Mouse (Mus musculus): Measurements from ENCODE around the gene Bmper. TPM values are rescaled to one million over a fixed set of nuclear protein-coding genes. Genes with fewer than 3 reads are reported as not detected.

The Bmper gene
- polyA plus RNA-seq, 1 experiment from 2014 or later, result 7.8 TPM

GRCm38 (mm10) chr9:23488265-23488664 lies 265.4 kb downstream of the Bmper start:
- Histone ChIP-seq H3K9ac (no peak overlapping the region), H3K9me3 (replicated peaks) (no peaks in the 10 kb centered on the region), H3K4me1 (replicated peaks) (no peaks in the 10 kb centered on the region; the same call in 1 of the 2 replicates), H3K4me3 (no peak overlapping the region), H3K4me2 (no peak overlapping the region), H3K27ac (no peak overlapping the region), H3K36me3 (no peaks in the 10 kb centered on the region), H3K27me3 (no peaks in the 10 kb centered on the region)
- 89% methylated on average over 5 of the region's 5 CpGs for WGBS
- ATAC-seq (replicated peaks; ENCODE audit: insufficient number of reproducible peaks, insufficient read depth, low FRiP score, low read depth), result no peak

DNA sequence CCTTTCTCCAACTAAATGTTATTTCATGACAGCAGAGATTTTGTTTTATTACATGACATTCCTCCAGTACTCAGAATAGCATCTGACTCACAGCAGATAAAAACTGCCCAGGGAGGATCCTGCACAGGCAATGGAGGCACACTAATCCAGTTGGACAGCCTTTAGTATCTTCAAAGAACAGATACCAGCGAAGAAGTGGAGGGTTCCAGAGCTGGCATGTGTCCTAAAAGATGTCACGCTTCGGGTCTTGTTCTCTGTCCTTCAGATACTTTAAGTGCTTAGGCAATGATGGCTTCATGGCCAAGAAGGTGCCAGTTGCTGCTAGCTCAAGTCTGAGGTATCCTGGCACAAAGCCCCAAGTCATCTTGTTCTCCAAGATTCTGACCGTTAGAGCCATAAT lies 272.5 kb downstream of the Bmper start:
- Histone ChIP-seq H3K27me3 (no peaks in the 10 kb centered on the region), H3K4me1 (replicated peaks) (no peaks in the 10 kb centered on the region; the same call in 1 of the 2 replicates), H3K36me3 (no peaks in the 10 kb centered on the region), H3K9me3 (replicated peaks) (no peaks in the 10 kb centered on the region), H3K27ac (no peak overlapping the region), H3K9ac (no peak overlapping the region), H3K4me2 (no peak overlapping the region), H3K4me3 (no peak overlapping the region)
- WGBS, result 42% methylated on average over 4 of the region's 4 CpGs
- no peak; the same call in 1 of the 2 replicates for ATAC-seq (replicated peaks; ENCODE audit: insufficient number of reproducible peaks, insufficient read depth, low FRiP score, low read depth)

DNA sequence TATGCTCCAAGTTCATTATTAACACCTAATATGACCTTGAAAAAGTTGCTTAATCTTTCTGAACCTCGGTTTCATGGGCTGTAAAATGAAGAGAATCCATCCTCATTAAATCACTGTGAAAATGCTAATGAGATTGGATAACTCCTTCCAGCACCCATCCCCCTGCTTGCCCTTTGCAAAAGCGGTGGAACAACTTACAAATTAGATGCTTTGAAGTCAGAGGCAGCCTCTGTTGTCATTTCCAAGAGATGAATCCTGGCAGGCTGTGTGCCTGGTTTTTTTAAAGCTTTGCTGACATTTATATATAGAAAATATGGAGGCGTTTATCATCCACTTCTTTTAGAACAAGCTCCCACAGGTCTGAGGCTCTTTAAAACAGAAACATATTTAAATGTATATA lies 274.8 kb downstream of the Bmper start:
- H3K9ac ChIP-seq, result no peak overlapping the region
- H3K4me1 ChIP-seq (replicated peaks), result no peaks in the 10 kb centered on the region
- 20% methylated on average over 3 of the region's 3 CpGs for WGBS
- H3K27ac ChIP-seq, result no peak overlapping the region
- H3K27me3 ChIP-seq, result no peaks in the 10 kb centered on the region
- no peak overlapping the region for H3K4me3 ChIP-seq
- no peaks in the 10 kb centered on the region for H3K9me3 ChIP-seq (replicated peaks)
- no peak overlapping the region for H3K4me2 ChIP-seq
- ATAC-seq (replicated peaks; ENCODE audit: insufficient number of reproducible peaks, insufficient read depth, low FRiP score, low read depth), result no peak
- H3K36me3 ChIP-seq, result no peaks in the 10 kb centered on the region

- no peak overlapping the region for H3K4me3 ChIP-seq
- no peak overlapping the region for H3K9ac ChIP-seq
- H3K36me3 ChIP-seq, result no peaks in the 10 kb centered on the region
- no peak overlapping the region for H3K4me2 ChIP-seq
- no peaks in the 10 kb centered on the region for H3K27me3 ChIP-seq
- peaks cover 15% of the 10 kb centered on the region; the same call in 1 of the 2 replicates for H3K4me1 ChIP-seq (replicated peaks)
- WGBS, result 25% methylated on average over 1 of the region's 1 CpGs
- no peak for ATAC-seq (replicated peaks; ENCODE audit: insufficient number of reproducible peaks, insufficient read depth, low FRiP score, low read depth)
- no peak overlapping the region for H3K27ac ChIP-seq
- H3K9me3 ChIP-seq (replicated peaks), result no peaks in the 10 kb centered on the region
These were observed 311.0 kb downstream of the Bmper start for GRCm38 (mm10) chr9:23533870-23534269.
